Mouse (Mus musculus) A20 (cell line): ENCODE results near the gene Cep164.

Source experiments
- DNase-seq: peaks from one replicate; pipeline ENCODE4 v3.0.0-alpha.2; 2011; ENCODE audit warnings: low read depth, low spot score

The Cep164 gene

DNA sequence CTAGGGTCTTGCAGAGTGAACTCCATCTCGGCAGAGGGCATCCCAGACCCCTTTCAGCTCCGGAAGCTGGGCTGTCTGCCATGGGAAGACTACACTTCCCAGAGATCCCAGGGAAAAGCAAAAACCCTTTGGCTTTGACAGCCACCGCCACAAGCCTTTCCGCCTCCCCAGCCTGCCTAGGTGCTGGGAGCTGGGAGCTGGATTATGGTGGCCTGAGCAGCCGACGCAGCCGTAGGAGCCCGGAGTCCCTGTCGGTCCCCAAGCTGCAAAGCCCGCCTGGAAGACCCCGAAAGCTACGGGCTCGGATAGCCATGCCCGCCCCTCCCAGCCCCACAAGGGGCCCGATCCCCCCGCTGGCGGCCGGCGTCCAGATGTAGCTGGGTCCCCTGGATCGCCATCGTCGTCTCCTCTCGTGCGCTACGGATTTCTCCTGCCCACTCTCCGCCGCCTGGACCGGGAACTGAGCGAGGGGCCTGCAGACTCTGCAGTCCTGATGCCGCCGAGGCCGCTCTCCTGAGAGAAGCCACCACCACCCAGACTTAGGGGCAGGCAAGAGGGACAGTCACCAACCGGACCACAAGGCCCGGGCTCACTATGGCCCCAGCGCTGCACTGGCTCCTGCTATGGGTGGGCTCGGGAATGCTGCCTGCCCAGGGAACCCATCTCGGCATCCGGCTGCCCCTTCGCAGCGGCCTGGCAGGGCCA is 10.1 kb upstream of the Cep164 start, which contains the start of gene Bace1:
Gene Bace1, plus strand, starts transcription at position 147 of the 705 bp plus-strand sequence.
- no peak for DNase-seq

DNA sequence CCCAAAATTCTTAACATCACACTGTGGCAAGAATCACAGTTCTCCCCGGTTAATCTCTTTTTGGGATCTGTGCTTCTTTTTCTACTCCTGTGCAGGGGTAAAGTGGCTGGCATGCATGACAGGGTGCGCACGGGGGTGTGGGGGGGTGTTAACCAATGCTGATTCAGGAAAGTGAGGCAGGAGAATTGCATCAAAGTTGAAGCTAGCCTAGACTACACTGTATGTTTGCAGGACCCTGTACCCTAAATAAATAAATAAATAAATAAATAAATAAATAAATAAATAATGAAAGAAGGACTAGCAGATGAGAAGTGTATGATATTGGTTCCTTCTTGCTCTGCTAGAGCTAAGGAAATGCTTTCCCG is 9.6 kb upstream of the Cep164 start:
- no peak for DNase-seq

DNA sequence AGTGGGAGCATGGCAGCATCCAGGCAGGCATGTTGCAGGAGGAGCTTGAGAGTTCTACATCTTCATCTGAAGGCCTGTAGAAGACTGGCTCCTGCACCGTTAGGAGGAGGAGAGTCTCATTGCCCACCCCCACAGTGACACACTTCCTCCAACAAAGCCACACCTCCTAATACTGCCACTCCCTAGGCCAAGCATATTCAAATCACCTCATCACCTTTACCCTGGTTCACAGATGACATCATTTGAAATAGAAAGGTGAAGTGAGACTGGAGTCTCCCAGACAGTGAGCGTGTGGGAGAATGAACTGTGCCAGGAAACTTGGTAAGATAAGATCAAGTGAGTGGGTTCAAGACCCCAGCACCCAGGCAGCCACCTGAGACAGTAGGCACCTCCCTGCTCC is 5.0 kb upstream of the Cep164 start:
- DNase-seq, result peak; percentile 65

DNA sequence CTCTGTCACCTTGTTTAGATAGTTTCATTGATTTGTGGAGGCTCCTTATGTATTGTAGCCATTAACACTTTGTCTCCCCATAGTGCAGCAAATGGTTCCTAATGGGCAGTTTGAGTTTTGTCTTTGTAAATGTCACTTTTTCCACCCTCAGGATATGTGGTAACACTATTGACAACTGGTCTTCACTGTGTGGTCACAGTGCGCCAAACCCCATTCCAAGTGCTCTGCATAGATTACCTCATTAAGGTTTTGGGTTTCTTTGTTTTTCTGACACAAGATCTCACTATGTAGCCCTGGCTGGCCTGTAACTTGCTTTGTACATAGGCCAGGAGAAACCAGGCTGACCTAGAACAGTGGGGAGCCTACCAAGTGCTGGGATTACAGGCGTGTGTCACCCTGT is 4.4 kb upstream of the Cep164 start:
- DNase-seq, result no peak

DNA sequence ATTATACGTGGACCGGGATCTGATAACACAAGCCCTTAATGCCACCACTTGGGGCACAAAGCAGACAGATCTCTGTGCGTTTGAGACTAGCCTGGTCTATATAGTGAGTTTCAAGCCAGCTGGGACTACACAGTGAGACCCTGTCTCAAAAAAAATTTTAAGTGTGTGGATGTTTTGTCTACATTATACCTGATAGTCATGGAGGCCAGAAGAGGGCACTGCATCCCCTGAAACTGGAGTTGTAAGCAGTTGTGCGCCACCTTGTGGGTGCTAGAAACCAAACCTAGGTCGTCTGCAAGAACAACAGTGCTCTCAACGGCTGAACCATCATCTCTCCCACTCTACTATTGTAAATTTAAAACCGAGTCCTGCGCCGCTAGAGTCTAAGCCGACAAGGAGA is 616 bp upstream of the Cep164 start:
- DNase-seq, result peak; percentile 92

DNA sequence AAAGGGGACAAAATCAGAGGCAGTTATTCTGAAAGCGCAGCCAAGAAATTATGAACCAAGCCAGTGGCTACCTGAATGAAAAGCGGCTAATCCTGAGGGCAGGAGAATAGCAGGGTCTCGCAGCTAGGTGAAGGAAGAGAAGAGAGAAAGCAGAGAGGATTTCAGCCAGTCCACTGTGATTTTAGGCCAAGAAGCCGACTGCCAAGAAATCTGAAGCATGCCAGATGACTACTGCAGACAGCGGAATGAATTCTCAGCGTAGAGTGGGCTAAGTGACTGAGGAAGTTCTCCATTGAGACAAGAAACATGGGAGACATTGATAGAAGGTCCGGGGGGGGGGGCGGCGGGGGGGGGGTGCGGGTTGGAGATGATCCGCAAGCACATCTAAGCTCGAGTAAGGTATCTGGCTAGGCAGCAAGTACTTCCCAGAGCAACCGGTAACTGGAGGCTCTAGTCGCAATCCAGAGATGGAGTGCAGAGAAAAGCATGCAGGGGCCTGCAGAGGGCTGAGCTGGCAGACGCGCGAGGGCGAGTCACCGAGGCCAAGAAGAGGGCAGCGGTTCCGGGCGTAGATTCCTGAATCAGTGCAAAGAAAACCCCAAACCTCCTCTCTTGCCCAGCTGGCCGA is 714 bp downstream of the Cep164 start:
- DNase-seq, result no peak

DNA sequence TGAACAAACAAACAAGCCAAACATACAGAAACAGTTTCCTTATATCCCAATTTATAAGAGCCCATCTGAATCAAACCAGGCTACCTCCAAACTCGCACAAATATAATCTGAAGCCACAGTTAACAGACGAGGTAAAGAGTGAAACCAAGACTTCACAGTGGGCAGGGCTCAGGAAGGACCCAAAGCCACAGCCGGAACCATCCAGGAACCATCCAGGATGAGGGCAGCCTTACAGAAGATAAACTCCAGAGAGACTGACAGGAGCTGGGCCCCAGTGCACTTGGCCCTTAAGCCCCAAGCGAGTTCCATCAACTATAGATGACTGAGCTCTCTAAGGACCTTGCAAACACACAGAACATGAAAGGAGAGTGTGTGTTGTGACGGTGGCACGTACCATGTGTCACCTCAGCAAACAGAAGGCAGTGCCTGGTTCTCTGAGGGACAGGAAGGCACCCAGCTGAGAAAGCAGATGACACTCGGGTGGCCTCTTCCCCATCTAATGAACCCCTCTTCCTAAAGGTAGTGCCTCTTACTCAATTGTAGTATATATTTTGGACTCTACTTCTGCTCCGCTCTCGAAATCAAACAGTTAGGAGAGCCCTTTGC is 10.0 kb downstream of the Cep164 start:
- no peak for DNase-seq

DNA sequence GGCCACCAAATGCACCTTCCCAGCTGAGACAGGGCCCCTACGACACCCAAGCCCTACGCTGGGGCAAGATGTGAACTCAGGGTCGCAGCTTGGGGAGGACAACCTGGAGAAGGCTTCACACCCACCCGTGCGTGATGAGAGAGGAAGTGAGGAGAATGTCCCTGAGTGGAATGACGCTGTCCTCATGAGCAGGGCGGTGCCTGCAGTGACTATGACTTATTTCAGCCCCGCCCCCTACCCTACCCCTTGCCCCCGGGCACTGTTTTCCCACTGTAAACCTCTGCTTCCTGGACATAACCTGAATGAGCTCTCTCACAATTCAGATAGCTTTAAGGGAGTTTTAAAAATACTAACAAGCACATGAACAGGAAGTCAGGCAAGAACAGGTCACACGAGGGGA is 13.0 kb downstream of the Cep164 start:
- DNase-seq, result no peak

DNA sequence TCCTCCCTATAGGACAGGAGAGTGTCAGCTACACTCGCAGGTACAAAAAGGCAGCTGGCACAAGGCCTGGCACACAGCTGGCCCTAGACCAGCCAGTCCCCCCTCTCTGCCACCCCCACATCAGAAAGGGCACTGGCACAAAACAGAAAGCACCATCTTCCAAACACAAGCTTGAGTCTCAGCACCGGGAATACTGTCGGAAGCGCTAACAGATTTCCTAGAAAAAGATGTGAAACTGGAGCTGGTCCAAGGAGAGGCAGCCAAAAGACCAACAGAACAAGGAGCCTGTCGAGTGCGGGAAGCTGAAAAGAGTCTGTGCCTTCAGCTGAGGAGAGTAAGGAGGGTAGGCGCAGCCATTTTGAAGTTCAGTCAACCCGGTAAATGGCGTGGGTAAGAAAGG is 13.4 kb downstream of the Cep164 start:
- no peak for DNase-seq

DNA sequence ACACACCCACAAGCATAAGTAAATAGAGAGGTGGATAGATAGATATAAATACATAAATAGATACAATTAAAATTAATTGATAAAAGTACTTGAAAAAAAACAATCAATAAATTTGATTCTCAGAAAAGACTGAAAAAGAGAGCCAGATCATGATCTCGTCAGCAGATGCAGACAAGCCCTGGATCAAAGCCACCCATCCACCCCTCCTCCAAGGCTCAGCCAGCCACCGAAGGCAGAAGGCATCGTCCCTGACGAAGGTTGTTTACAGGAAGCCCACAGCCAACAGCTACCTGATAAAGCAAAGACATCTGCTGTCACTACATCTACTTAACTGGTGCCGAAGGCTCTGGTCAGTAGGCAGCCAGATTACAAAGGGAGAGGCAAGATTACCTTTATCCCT is 16.5 kb downstream of the Cep164 start:
- DNase-seq, result no peak

DNA sequence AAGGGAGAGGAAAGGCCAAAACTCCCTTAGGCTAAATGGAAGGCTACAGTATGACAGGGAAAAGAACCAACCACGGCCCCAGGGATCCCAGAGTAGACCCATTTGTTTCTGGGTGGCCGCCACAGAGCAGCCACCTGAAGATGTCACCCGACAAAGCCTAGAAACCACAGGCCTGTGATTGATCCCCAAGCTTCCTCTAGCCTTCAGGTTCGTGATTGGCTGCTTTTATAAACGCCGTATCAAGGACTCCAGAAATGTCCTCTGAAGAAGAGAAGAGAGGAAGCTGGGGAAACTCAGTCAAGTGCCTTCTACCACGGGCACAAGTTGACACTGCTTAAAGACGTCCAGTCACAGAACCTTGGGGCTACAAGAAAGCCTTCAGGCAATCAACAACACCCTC is 20.7 kb downstream of the Cep164 start:
- DNase-seq, result peak; percentile 82

DNA sequence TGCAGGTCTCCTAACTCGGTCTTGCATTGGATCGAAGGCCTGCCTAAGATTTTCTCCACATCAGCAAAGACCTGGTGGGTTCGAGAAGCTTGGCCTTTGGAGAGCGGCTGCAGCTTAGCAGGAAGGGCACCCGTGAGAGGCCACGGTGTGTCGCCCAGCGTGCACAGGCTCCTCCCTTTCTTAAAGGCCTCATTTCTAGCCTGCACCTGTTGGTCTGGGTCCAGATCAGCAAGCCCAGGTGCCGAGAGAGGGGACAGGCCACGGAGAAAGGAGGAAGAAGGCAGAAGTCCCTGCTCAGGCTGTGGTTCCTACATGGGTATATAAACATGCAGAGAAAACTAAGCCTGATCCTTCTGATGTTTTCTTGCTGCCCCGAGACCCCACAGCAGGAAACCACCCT is 21.2 kb downstream of the Cep164 start:
- DNase-seq, result peak; percentile 89

DNA sequence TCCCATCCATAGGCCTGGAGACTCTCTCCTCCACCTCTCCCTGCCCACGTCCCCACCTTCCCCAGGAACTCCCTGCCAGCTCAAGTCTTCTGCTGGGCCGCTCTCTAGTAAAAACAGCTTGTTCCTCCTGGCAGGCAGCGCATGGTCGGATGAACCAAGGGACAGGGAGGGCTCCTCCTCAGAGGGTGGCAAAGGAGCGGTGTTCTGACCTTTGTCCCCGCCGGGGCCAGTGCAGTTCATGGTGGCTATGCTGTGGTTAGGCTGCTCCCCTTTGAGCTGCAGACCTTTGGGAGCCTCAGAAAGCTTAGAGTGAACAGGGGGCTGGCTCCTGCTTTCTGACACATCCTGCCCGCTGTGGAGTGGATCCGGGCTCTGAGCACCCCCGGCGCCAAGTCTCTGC is 21.6 kb downstream of the Cep164 start:
- DNase-seq, result no peak

DNA sequence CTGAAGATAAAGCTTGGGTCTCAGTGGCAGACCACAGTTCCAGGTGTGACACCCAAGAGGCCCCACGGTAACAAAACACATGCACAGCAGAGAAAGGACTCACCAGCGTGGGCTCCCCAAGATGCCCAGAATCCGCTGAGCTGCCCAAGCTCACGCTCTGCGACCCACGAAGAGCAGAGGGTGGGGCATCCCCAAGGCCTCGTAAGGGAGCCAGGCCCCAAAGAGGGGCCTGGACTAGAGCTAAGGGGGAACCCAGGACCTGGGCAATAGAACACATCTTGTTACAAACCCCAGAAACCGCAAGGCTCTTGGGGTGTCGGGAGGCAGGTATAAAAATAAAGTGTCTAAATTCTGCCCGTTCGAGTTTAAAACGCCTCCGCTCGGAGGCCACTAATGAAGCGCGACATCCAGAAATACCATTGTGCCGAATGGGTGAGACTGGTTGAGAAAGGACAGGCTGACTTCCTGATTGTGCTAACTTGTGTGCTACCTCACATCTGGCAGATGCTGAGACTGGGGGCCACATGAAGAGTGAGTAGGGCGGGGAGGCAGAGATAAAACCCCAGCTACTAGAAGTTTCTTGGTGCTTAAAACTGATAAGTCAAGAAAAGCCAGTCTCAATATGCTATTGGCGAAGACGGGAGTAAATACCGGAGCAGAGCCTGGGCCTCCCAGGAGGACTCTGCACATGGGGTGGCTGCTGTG is 25.3 kb downstream of the Cep164 start:
- DNase-seq, result peak; percentile 93

DNA sequence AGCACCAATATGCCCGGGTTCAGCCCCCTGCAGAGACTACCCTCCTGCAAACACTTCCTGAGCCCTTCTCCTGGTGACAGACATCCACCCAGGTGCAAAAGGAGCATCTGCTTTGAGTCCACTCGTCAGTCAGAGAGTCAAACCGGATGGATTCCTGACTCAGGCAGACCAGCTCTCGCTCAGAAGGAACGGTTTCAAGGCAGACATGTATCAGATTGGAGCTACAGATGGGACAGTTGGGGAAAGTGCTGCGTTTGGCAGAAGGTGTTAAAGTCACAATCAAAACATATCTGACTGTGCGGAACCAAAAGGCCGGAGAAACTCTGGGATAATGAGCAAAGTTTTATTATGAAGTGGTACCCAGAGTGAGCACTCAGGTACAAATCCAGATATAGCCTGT is 29.1 kb downstream of the Cep164 start:
- DNase-seq, result no peak

DNA sequence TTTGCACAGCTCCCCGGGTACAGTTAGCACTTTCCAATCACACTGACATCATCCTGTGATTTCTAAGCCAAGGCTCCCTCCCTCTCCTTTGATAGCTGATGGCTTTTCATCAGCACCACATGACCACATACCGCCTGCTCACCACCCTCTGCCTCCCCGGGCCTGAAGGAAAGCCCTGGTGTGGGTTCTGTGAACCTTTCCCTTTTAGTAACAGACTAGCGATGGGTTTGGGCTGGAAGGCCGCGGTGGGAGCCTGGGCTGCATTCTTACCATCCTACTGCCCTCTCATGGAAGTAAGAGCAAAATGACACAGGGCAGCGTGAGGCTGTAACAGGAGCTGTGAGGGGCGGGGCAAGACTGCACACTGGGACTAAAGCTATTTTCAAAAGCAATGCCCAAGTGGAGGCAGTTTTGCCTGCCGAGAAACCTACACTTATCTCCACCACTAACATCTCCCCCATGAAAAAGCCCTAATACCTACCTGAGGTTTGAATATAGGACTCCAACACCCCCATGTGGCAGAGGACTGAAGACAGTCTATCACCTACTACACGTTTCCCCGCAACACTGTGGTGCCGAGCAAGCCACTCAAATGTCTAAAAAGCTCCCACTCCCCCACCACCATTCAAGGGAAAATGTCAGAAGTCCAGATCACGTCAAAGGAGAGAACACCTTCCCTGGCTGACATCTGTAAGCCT is 29.9 kb downstream of the Cep164 start:
- no peak for DNase-seq

DNA sequence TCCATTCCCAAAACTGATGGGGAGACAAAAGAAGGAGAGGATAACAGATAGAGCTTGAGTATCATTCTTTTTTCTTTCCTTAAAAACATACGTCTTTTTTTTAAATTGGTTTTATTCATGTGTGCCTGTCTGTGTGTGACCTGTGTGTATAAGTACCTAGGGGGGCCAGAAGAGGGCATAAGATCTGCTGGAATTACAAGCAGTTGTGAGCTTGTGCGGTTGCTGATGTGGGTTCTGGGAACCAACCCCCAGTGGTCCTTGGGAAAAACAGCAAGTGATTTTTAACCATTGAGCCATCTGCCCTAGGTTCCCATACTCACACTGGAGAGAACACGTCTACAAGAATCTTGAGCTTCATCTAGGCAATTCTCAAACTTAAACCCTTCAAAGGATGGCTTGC is 31.2 kb downstream of the Cep164 start:
- peak; percentile 35 for DNase-seq

DNA sequence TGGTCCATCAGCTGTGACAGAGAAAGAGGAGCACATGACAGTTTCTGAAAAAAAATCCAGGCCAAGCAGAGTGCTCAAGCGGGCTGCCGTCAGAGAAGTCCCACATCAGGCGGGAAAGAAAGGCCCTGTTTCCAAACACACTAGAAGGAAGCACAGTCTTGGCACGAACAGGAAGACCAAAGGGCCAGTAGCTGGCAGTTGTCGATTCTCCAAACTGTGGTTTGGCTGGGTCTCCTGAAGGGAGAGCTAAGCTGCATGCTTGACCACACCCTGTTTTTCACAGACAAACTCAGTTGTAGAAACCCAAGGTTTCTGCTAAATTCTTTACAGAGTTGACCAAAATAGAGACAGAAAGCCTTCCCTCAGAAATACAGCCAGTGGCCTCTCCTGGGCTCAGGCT is 32.8 kb downstream of the Cep164 start:
- DNase-seq, result no peak

DNA sequence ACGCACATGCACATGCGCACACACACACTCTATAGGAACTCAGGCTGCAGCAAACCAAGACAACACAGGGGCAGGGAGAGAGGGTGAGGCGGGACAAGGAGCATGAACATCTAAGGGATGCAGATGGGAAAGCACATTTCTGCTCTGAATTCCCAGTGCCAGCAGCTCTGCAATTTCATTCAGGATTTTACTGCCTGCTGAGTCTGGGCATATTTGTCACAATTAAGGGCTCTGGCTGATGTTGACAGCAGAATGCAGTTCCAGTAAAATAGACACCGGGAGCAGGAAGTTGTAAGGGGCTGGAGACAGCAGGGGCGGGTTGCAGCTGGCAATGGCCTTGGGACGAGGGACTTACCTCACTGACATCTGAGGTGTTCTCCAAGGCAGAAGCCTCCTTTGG is 34.8 kb downstream of the Cep164 start:
- no peak for DNase-seq

DNA sequence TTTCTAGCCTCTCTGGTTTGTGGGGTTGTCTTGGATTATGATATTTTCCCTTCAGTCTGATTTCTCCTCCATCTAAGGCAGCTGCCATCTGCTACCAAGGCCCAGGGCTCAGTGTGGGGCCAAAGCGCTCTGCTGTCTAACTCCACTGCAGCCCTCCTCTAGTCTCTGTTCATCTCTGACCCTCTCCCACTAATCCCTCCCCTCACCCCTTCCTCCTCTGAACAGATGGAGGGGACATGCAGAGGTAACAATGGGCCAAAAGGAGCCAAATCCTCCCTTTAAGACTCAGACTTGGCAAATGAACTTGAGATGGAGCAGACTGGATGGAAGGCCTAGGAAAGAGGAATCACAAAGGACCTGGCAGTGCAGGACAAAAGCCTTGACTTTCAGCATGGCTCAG is 36.3 kb downstream of the Cep164 start:
- no peak for DNase-seq

DNA sequence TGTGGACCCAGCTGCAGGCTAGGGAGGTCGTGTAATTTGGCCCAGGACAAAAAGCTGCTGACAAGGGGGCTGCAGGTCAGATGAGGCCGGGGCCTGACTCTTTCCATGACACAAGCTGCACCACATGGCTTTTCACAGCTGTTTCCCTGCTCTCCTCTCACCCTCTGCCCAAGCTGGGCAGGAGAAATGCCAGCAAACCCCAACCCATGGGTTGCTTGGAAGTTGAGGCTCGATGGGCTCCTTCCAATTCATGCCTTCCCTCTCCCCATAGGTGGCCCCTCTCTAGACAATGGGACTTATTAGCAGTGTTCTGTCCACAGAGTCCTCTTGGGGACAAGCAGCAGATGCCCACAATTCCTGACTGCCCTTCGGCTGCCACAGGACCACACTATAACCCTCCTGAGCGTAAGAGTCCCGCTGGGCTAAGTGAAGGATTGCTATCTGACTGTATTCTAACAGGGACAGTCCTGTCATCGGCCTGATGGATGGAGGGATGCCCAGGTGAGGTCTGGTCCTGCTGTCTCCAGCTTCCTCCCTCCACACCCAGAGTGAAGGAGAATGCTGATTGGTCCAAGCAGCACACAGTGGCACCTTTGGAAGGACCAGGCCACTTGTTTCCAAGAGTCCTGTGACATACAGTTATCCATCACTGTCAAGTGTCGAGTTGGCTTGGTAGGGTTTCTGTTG is 36.9 kb downstream of the Cep164 start:
- no peak for DNase-seq
